Mouse (Mus musculus) kidney, embryonic 15.5 days (tissue): ENCODE results near the gene Efcab12. TPM values are rescaled to one million over a fixed set of nuclear protein-coding genes. Genes with fewer than 3 reads are reported as not detected.

Source experiments
- ATAC-seq: fragments of 200-750 bp; cut with Nextera tagmentation; replicated peaks from 2 replicates; pipeline ENCODE4 v1.8.0; 2017; ENCODE audit warnings: moderate TSS enrichment; ENCODE audit not compliant: low FRiP score
- H3K27ac ChIP-seq: fragments of 300-500 bp; sonication (generic); 2 replicates; pipeline ENCODE4 v1.5.1; 2015; ENCODE audit warnings: mild to moderate bottlenecking, inconsistent platforms
- H3K27me3 ChIP-seq: fragments of 300-500 bp; sonication (generic); 2 replicates; pipeline ENCODE4 v1.6.1; 2015; ENCODE audit warnings: inconsistent platforms
- H3K36me3 ChIP-seq: fragments of 300-500 bp; sonication (generic); 2 replicates; pipeline ENCODE4 v1.6.1; 2015; ENCODE audit warnings: inconsistent platforms
- H3K4me1 ChIP-seq: fragments of 300-500 bp; sonication (generic); 2 replicates; pipeline ENCODE4 v1.6.1; 2015; ENCODE audit warnings: inconsistent platforms
- H3K4me2 ChIP-seq: fragments of 300-500 bp; sonication (generic); 2 replicates; pipeline ENCODE4 v1.6.1; 2015; ENCODE audit warnings: moderate library complexity, mild to moderate bottlenecking, inconsistent platforms
- H3K4me3 ChIP-seq: fragments of 300-500 bp; sonication (generic); replicated peaks from 2 replicates; pipeline ENCODE4 v1.5.1; 2015; ENCODE audit warnings: mild to moderate bottlenecking, inconsistent platforms
- H3K9ac ChIP-seq: fragments of 300-500 bp; sonication (generic); 2 replicates; pipeline ENCODE4 v1.6.1; 2015; ENCODE audit warnings: mild to moderate bottlenecking, inconsistent platforms
- H3K9me3 ChIP-seq: fragments of 300-500 bp; sonication (generic); replicated peaks from 2 replicates; pipeline ENCODE4 v1.6.1; 2016; ENCODE audit warnings: inconsistent platforms
- WGBS: fragments of 180-500 bp; shearing (Covaris S2); methylation state at CpG from one replicate; pipeline ENCODE4 v1.1.7; 2015; ENCODE audit warnings: mixed read lengths; 5-methylcytosine and 5-hydroxymethylcytosine counted together
- polyA plus RNA-seq: library from polyadenylated mRNA; unstranded; fragments of >200 nt; fragmentation: Nextera tagmentation; extraction: Ambion mirVana; gene quantifications from 2 replicates; pipeline ENCODE4 v1.2.1, GENCODE M21; 2015

Gene Efcab12
- polyA plus RNA-seq, 1 experiment from 2014 or later: 1.8 TPM

GRCm38 (mm10) chr6:115856361-115856745, 18.1 kb upstream of the Efcab12 start:
- Histone ChIP-seq H3K9me3 (no peaks in the 10 kb centered on the region), H3K36me3 (0 out of 2 replicates have a peak, but pooled peaks cover 2% of the 10 kb centered on the region), H3K4me1 (peaks cover 34% of the 10 kb centered on the region), H3K9ac (no peak overlapping the region), H3K27ac (0 out of 2 replicates have a peak overlapping the region, but pooled peaks have one; percentile 7), H3K4me3 (no peak overlapping the region), H3K4me2 (no peak overlapping the region), H3K27me3 (no peaks in the 10 kb centered on the region)
- 76% methylated on average over 4 of the region's 4 CpGs for WGBS
- ATAC-seq: no peak

DNA sequence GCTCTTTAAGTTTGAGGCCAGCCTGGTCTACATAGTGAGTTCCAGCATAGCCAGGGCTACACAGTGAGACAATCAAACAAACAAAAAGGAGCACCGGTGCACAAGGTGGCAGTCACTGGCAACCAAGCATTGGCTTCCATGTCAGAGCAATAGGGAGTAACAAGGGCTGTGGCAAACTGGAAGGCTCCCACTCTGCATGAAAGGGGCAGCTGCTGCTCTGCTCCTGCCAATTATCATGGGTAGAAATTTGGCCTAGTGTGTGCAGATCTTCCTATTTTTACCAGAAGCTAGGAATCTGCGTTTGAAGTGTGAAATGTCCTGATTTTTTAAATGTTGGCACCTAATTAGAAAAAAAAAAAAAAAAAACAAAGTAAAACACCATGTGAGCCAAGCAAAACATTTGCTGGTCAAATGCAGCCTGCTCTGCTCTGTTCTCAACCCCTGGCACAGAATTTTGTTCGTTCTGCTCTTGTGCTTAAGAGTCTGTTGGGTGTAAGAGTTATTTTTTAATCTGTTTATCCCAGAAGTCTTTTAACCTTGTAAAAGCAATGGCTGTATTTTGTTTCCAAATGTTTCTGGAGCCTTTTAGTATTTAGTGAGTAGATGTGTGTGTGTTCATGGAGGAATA, 17.6 kb upstream of the Efcab12 start:
- WGBS: 71% methylated on average over 3 of the region's 3 CpGs
- ATAC-seq: no peak

DNA sequence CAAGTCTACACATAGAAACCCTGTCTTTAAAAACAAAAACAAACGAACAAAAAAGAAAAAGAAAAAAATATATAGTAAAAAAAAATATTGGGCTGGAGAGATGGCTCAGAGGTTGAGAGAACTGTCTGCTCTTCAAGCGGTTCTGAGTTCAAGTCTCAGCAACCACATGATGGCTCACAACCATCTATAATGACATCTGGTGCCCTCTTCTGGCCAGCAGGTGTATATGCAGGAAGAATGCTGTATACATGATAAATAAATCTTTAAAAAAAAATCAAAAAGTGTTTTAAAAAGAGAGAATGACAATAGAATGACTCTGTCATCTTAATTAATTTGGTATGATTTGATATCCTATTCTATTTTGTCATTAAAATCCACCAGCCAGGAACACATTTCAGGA, 16.2 kb upstream of the Efcab12 start:
- WGBS: 78% methylated on average over 2 of the region's 2 CpGs
- Histone ChIP-seq H3K4me1 (peaks cover 28% of the 10 kb centered on the region), H3K27me3 (no peaks in the 10 kb centered on the region), H3K36me3 (peaks cover 11% of the 10 kb centered on the region), H3K9ac (no peak overlapping the region), H3K27ac (no peak overlapping the region), H3K4me3 (no peak overlapping the region), H3K4me2 (no peak overlapping the region), H3K9me3 (no peaks in the 10 kb centered on the region)
- no peak for ATAC-seq

More for the DNA sequence above, 17.6 kb upstream of the Efcab12 start:
- Histone ChIP-seq H3K27me3 (no peaks in the 10 kb centered on the region), H3K27ac (no peak overlapping the region), H3K4me1 (peaks cover 34% of the 10 kb centered on the region), H3K4me2 (no peak overlapping the region), H3K9ac (no peak overlapping the region), H3K9me3 (no peaks in the 10 kb centered on the region), H3K4me3 (no peak overlapping the region), H3K36me3 (0 out of 2 replicates have a peak, but pooled peaks cover 2% of the 10 kb centered on the region)

- no peaks in the 10 kb centered on the region for H3K9me3 ChIP-seq
- no peak for ATAC-seq
- peak overlapping the region; percentile 89 for H3K27ac ChIP-seq
- H3K4me3 ChIP-seq: peak overlapping the region; percentile 70
- peaks cover 15% of the 10 kb centered on the region for H3K36me3 ChIP-seq
- WGBS: 43% methylated on average over 7 of the region's 7 CpGs
- H3K9ac ChIP-seq: peak overlapping the region; percentile 44
- no peaks in the 10 kb centered on the region for H3K27me3 ChIP-seq
- H3K4me2 ChIP-seq: peak overlapping the region; percentile 60
- H3K4me1 ChIP-seq: peaks cover 23% of the 10 kb centered on the region
Observed at GRCm38 (mm10) chr6:115853985-115854384, 15.8 kb upstream of the Efcab12 start.

DNA sequence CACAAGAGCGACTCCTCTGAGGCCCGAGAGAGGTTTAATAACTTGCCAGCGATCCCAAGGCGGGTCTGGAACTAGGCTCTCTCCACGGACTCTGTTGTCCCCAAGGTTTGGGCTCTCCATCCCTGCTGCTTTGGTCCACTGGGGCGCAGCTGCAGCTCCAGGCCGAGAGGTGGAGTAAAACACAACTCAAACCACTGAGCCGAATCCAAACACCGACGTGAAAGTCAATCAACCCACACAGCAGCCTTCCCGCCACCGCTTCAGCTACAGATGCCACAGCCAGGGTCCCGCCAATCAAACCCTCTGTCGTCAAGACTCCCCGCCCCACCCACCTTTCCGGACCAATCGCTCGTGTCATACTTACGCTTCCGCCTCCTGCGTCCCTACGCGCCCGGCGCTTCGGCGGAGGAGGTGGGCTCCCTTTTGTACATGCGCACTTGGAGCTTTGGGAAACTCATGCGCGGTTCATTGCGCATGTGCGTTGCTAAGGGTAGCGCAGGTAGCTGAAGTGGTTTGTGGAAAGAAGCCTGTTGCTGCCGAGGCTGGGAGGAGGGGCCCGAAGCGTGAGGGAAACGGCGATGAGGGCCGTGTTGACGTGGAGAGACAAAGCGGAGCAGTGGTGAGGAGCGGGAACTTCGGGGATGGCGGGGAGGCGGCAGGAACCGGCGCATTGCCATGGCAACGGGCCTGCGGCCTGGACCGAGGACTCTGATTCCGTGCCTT, 15.0 kb upstream of the Efcab12 start, which contains the start of the genes Mbd4 and Ift122:
TSS of gene Mbd4 (minus strand) at position 281 of the 723 bp plus-strand sequence.
TSS of gene Ift122 (plus strand) at position 380 of the 723 bp plus-strand sequence.
- peak; percentile 98 for ATAC-seq
- Histone ChIP-seq H3K4me1 (peaks cover 21% of the 10 kb centered on the region), H3K9ac (peak within 1 kb of the TSS; percentile 61), H3K4me2 (peak within 1 kb of the TSS; percentile 71), H3K4me3 (peak within 1 kb of the TSS; percentile 70), H3K27ac (peak within 1 kb of the TSS; percentile 89), H3K27me3 (no peaks in the 10 kb centered on the region), H3K9me3 (no peaks in the 10 kb centered on the region), H3K36me3 (peaks cover 22% of the 10 kb centered on the region)
- WGBS: under 1% methylated on average over 51 of the region's 51 CpGs

- ATAC-seq: no peak
- Histone ChIP-seq H3K27me3 (no peaks in the 10 kb centered on the region), H3K4me3 (peak overlapping the region; percentile 70), H3K4me1 (peaks cover 21% of the 10 kb centered on the region), H3K4me2 (peak overlapping the region; percentile 71), H3K9ac (peak overlapping the region; percentile 61), H3K36me3 (peaks cover 29% of the 10 kb centered on the region), H3K9me3 (no peaks in the 10 kb centered on the region), H3K27ac (peak overlapping the region; percentile 89)
- WGBS: 5% methylated on average over 20 of the region's 20 CpGs
Observed at GRCm38 (mm10) chr6:115852446-115853090, 14.4 kb upstream of the Efcab12 start.

DNA sequence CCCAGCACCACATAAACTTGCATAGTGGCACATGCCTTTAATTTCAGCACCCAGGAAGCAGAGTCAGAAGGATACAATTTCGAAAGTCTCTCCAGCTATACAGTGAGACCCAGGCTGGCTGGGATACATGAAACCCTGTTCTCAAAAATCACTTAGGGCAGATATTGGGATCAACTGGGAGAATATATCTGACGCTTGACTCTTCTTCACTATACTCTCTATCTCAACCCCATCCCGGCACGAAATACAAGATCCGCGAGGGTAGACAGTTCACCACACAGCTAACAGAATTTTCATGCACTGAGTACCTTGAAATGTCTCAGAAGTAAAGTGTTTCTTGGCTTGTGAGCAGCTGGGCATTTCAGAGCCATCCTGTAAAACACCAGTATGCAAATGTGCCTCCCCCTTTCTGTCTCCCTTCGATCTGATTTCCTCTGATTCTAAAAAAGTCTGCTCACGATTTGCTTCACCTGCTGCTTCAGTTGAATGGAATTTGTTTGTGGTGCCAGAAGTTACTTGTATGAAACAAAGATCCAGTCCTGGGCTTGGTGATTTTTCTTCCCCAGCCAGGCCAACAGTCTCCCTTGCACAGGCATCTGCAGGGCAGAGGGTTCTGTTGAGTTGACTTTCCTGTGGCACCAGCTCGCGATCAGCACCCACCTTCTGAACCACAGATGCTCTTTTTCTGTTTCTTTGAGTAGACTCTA, 10.5 kb upstream of the Efcab12 start:
- H3K4me3 ChIP-seq: no peak overlapping the region
- H3K27me3 ChIP-seq: no peaks in the 10 kb centered on the region
- H3K27ac ChIP-seq: no peak overlapping the region
- ATAC-seq: no peak
- H3K4me2 ChIP-seq: no peak overlapping the region
- H3K4me1 ChIP-seq: peaks cover 11% of the 10 kb centered on the region
- peaks cover 52% of the 10 kb centered on the region for H3K36me3 ChIP-seq
- no peaks in the 10 kb centered on the region for H3K9me3 ChIP-seq
- H3K9ac ChIP-seq: no peak overlapping the region
- 92% methylated on average over 10 of the region's 10 CpGs for WGBS

GRCm38 (mm10) chr6:115846640-115847411, 8.6 kb upstream of the Efcab12 start:
- Histone ChIP-seq H3K36me3 (peaks cover 71% of the 10 kb centered on the region), H3K4me1 (peaks cover 2% of the 10 kb centered on the region; the same call in 1 of the 2 replicates), H3K9ac (no peak overlapping the region), H3K4me2 (no peak overlapping the region), H3K27ac (peak overlapping the region; percentile 22; the same call in 1 of the 2 replicates), H3K9me3 (no peaks in the 10 kb centered on the region), H3K27me3 (no peaks in the 10 kb centered on the region), H3K4me3 (no peak overlapping the region)
- WGBS: 43% methylated on average over 8 of the region's 8 CpGs
- 0 out of 2 replicates have a peak, but pooled peaks have one; percentile 33 for ATAC-seq

DNA sequence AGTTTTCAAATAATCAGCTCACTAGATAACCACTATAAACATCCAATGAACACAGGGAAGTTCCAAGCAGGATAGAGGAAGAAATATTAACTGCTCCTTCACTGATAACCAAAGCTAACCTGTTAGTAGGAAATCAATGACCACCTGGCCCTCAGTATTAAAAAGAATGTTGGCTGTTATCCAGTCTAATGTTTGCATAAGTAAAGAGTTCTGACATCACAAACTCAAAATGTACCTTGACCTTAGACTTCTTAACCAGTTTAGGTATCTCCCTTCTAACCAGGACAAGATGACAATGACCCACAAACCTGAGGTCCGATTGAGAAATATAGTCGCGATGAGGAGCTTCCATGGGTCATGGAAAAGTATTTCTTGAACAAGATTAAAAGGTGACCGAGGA, 6.8 kb upstream of the Efcab12 start:
- Histone ChIP-seq H3K27ac (no peak overlapping the region), H3K27me3 (no peaks in the 10 kb centered on the region), H3K36me3 (peaks cover 70% of the 10 kb centered on the region), H3K9ac (no peak overlapping the region), H3K4me1 (no peaks in the 10 kb centered on the region), H3K4me3 (no peak overlapping the region), H3K9me3 (no peaks in the 10 kb centered on the region), H3K4me2 (no peak overlapping the region)
- 94% methylated on average over 4 of the region's 4 CpGs for WGBS
- ATAC-seq: no peak

DNA sequence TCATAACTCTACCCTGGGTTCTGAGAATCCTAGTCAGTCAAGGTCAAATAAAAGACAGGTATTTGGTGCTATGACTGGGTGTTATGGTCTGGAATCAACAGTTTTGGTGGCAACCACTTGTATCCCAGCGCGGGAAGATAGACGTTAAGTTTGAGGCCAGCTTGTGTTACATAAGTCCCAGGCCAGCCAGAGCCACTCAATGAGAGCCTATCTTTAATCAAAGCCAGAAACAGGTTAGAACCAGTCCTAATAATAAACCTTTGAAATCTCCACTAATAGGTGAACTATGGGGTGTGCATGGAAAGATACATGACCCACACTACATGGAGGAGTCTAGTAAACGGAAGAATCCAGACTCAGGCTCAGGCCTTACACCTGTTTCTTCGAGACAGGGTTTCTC, 533 bp upstream of the Efcab12 start:
- Histone ChIP-seq H3K4me2 (peak overlapping the region; percentile 64), H3K9ac (no peak overlapping the region), H3K27ac (peak overlapping the region; percentile 66), H3K9me3 (no peaks in the 10 kb centered on the region), H3K27me3 (no peaks in the 10 kb centered on the region), H3K4me3 (peak overlapping the region; percentile 37), H3K4me1 (peaks cover 11% of the 10 kb centered on the region), H3K36me3 (peaks cover 27% of the 10 kb centered on the region)
- 59% methylated on average over 5 of the region's 5 CpGs for WGBS
- ATAC-seq: peak; percentile 37

DNA sequence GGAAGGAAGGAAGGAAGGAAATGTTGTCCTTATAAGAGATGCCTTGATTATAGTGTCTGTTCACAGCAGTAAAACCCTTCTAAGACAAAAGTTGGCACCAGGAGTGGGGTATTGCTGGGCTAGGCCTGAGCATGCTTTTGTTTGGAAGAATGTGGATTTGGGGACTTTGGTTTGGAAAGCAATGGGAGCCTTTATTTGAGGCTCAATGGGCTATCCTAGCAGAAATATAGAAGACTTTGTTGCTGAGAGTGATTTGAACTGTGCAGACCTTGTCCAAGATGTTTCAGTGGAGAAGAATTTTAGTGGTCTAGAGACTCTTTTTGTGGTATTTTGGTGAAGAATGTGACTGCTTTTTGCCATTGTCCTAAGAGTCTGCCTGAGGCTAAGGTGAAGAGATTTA, 4.4 kb downstream of the Efcab12 start:
- Histone ChIP-seq H3K27ac (no peak overlapping the region), H3K4me1 (peaks cover 11% of the 10 kb centered on the region), H3K4me3 (no peak overlapping the region), H3K27me3 (no peaks in the 10 kb centered on the region), H3K9me3 (no peaks in the 10 kb centered on the region), H3K4me2 (no peak overlapping the region), H3K9ac (no peak overlapping the region), H3K36me3 (peaks cover 6% of the 10 kb centered on the region; the same call in 1 of the 2 replicates)
- no peak for ATAC-seq
